Mouse (Mus musculus): Measurements from ENCODE around the gene Ddx58. TPM values are rescaled to one million over a fixed set of nuclear protein-coding genes. Genes with fewer than 3 reads are reported as not detected.
A peak's percentile ranks its signal among the peaks of the same experiment; 100 is the strongest.

Ddx58 gene
- polyA plus RNA-seq, 1 experiment from 2014 or later = 12.2 TPM

GRCm38 (mm10) chr4:40221876-40222585 is 17.6 kb downstream of the Ddx58 start:
- ATAC-seq (ENCODE audit: low FRiP score, low TSS enrichment) = no peak
- Histone ChIP-seq H3K4me1 (ENCODE audit: control insufficient read depth, insufficient read depth, low read length) (no peaks in the 10 kb centered on the region), H3K27me3 (ENCODE audit: control insufficient read depth, insufficient read depth, low read length) (no peaks in the 10 kb centered on the region), H3K4me2 (replicated peaks; ENCODE audit: low read depth, low read length) (no peak overlapping the region), H3K4me3 (ENCODE audit: low read length) (no peak overlapping the region), H3K9me3 (ENCODE audit: control insufficient read depth, low read length) (no peaks in the 10 kb centered on the region; the same call in 1 of the 2 replicates), H3K9ac (ENCODE audit: low read depth, low read length) (no peak overlapping the region), H3K36me3 (ENCODE audit: control insufficient read depth, insufficient read depth, low read length) (no peaks in the 10 kb centered on the region), H3K27ac (ENCODE audit: low read depth, low read length) (no peak overlapping the region)
- 52% methylated on average over 21 of the region's 21 CpGs for WGBS

DNA sequence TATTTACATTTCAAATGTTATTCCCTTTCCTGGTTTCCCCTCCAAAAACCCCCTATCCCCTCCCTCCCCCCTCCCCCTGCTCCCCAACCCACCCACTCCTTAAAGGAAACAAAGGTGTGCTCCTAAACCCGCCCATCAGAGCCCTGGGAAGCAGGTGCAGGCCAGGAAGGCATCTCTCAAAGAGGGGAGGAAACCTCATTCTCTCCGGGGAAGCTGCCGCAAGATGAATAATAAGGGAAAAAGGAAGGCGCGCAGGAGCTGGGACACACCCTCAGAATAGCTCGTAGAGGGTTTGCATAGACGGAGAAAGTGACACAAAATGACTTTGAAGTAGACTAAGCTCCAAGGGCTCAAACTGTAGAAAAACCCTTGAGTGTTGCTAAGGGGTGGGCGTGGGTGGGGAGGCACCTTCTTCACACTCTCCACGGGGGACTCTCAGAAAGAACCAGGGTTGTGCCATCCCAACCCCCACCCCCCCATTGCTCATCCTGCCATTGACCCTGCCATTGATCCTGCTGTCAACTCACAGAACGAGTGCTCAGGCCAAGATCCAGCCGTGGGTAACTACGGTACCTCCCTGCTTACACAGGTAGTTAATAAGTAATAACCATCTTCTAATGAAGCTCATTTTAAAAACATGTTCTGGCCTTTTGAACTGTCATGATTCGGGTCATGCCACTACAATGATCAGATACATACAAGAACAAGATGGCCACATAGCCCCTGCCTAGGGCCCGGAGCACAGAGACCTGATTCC is 18.4 kb downstream of the Ddx58 start:
- Histone ChIP-seq H3K9ac (ENCODE audit: low read depth, low read length) (no peak overlapping the region), H3K4me3 (ENCODE audit: low read length) (no peak overlapping the region), H3K4me2 (replicated peaks; ENCODE audit: low read depth, low read length) (no peak overlapping the region), H3K36me3 (ENCODE audit: control insufficient read depth, insufficient read depth, low read length) (no peaks in the 10 kb centered on the region), H3K27ac (ENCODE audit: low read depth, low read length) (no peak overlapping the region), H3K4me1 (ENCODE audit: control insufficient read depth, insufficient read depth, low read length) (no peaks in the 10 kb centered on the region), H3K9me3 (ENCODE audit: control insufficient read depth, low read length) (no peaks in the 10 kb centered on the region; the same call in 1 of the 2 replicates), H3K27me3 (ENCODE audit: control insufficient read depth, insufficient read depth, low read length) (no peaks in the 10 kb centered on the region)
- no peak for ATAC-seq (ENCODE audit: low FRiP score, low TSS enrichment)
- 33% methylated on average over 14 of the region's 14 CpGs for WGBS

GRCm38 (mm10) chr4:40220437-40220836 is 19.2 kb downstream of the Ddx58 start:
- 27% methylated on average over 12 of the region's 12 CpGs for WGBS
- no peaks in the 10 kb centered on the region for H3K27me3 ChIP-seq (ENCODE audit: control insufficient read depth, insufficient read depth, low read length)
- H3K4me2 ChIP-seq (replicated peaks; ENCODE audit: low read depth, low read length) = no peak overlapping the region
- no peak overlapping the region for H3K9ac ChIP-seq (ENCODE audit: low read depth, low read length)
- H3K27ac ChIP-seq (ENCODE audit: low read depth, low read length) = no peak overlapping the region
- ATAC-seq (ENCODE audit: low FRiP score, low TSS enrichment) = no peak
- H3K9me3 ChIP-seq (ENCODE audit: control insufficient read depth, low read length) = no peaks in the 10 kb centered on the region; the same call in 1 of the 2 replicates
- no peak overlapping the region for H3K4me3 ChIP-seq (ENCODE audit: low read length)
- H3K36me3 ChIP-seq (ENCODE audit: control insufficient read depth, insufficient read depth, low read length) = no peaks in the 10 kb centered on the region
- H3K4me1 ChIP-seq (ENCODE audit: control insufficient read depth, insufficient read depth, low read length) = no peaks in the 10 kb centered on the region

- 73% methylated on average over 7 of the region's 7 CpGs for WGBS
Observed at GRCm38 (mm10) chr4:40218382-40218781, 21.2 kb downstream of the Ddx58 start.

DNA sequence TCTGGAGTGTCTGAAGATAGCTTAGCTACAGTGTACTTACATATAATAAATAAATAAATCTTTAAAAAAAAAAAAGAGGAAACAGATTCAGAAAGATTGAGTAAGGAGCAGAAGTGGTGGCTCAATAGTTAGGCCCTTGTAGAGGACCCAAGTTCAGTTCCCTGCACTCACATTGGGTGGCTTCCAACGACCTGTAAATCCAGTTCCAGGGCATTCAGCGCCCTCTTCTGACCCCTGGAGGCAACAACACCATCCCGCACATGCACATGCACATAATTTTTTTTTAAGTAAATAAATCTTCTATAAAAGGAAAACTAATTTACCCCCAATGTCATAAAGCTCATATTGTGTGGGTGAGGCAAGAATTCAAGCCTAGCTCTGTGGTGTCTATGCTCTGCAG is 21.7 kb downstream of the Ddx58 start:
- no peaks in the 10 kb centered on the region for H3K4me1 ChIP-seq (ENCODE audit: control insufficient read depth, insufficient read depth, low read length)
- no peaks in the 10 kb centered on the region for H3K36me3 ChIP-seq (ENCODE audit: control insufficient read depth, insufficient read depth, low read length)
- no peaks in the 10 kb centered on the region; the same call in 1 of the 2 replicates for H3K9me3 ChIP-seq (ENCODE audit: control insufficient read depth, low read length)
- H3K4me2 ChIP-seq (replicated peaks; ENCODE audit: low read depth, low read length) = no peak overlapping the region
- no peak overlapping the region for H3K9ac ChIP-seq (ENCODE audit: low read depth, low read length)
- no peak overlapping the region for H3K4me3 ChIP-seq (ENCODE audit: low read length)
- H3K27ac ChIP-seq (ENCODE audit: low read depth, low read length) = no peak overlapping the region
- no peak for ATAC-seq (ENCODE audit: low FRiP score, low TSS enrichment)
- WGBS = 59% methylated on average over 3 of the region's 3 CpGs
- H3K27me3 ChIP-seq (ENCODE audit: control insufficient read depth, insufficient read depth, low read length) = no peaks in the 10 kb centered on the region

More at GRCm38 (mm10) chr4:40218382-40218781, 21.2 kb downstream of the Ddx58 start:
- H3K4me3 ChIP-seq (ENCODE audit: low read length) = no peak overlapping the region
- H3K36me3 ChIP-seq (ENCODE audit: control insufficient read depth, insufficient read depth, low read length) = no peaks in the 10 kb centered on the region
- ATAC-seq (ENCODE audit: low FRiP score, low TSS enrichment) = 0 out of 2 replicates have a peak, but pooled peaks have one; percentile 20
- H3K27me3 ChIP-seq (ENCODE audit: control insufficient read depth, insufficient read depth, low read length) = no peaks in the 10 kb centered on the region
- no peak overlapping the region for H3K4me2 ChIP-seq (replicated peaks; ENCODE audit: low read depth, low read length)
- no peaks in the 10 kb centered on the region for H3K4me1 ChIP-seq (ENCODE audit: control insufficient read depth, insufficient read depth, low read length)
- H3K9ac ChIP-seq (ENCODE audit: low read depth, low read length) = no peak overlapping the region
- H3K27ac ChIP-seq (ENCODE audit: low read depth, low read length) = no peak overlapping the region
- no peaks in the 10 kb centered on the region; the same call in 1 of the 2 replicates for H3K9me3 ChIP-seq (ENCODE audit: control insufficient read depth, low read length)

GRCm38 (mm10) chr4:40212177-40212576 is 27.5 kb downstream of the Ddx58 start:
- no peak overlapping the region for H3K9ac ChIP-seq (ENCODE audit: low read depth, low read length)
- H3K4me3 ChIP-seq (ENCODE audit: low read length) = no peak overlapping the region
- H3K36me3 ChIP-seq (ENCODE audit: control insufficient read depth, insufficient read depth, low read length) = no peaks in the 10 kb centered on the region; the same call in 1 of the 2 replicates
- H3K9me3 ChIP-seq (ENCODE audit: control insufficient read depth, low read length) = no peaks in the 10 kb centered on the region
- H3K4me2 ChIP-seq (replicated peaks; ENCODE audit: low read depth, low read length) = no peak overlapping the region
- ATAC-seq (ENCODE audit: low FRiP score, low TSS enrichment) = no peak
- 89% methylated on average over 4 of the region's 6 CpGs for WGBS
- no peak overlapping the region for H3K27ac ChIP-seq (ENCODE audit: low read depth, low read length)
- no peaks in the 10 kb centered on the region for H3K4me1 ChIP-seq (ENCODE audit: control insufficient read depth, insufficient read depth, low read length)
- no peaks in the 10 kb centered on the region for H3K27me3 ChIP-seq (ENCODE audit: control insufficient read depth, insufficient read depth, low read length)

DNA sequence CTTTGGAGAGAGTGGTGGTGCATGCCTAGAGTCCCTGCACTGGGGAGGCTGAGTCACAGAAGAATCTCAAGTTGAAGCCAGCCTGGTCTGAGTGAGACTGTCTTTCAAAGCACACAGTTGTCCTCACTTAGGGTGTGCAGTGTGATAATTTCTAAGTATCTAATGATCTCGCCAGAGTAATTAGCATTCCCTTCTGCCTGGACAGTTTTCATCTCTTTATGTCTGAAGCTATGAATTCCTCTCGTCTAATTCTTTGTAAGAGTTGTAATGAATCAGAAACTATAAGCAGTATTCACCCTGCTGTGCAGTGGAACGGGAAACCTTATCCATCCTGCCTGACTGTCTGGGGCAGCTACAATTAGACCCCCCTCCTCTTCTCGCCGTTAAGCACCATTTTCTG is 31.9 kb downstream of the Ddx58 start:
- Histone ChIP-seq H3K9ac (ENCODE audit: low read depth, low read length) (no peak overlapping the region), H3K4me2 (replicated peaks; ENCODE audit: low read depth, low read length) (no peak overlapping the region), H3K4me3 (ENCODE audit: low read length) (no peak overlapping the region), H3K4me1 (ENCODE audit: control insufficient read depth, insufficient read depth, low read length) (no peaks in the 10 kb centered on the region), H3K27me3 (ENCODE audit: control insufficient read depth, insufficient read depth, low read length) (no peaks in the 10 kb centered on the region), H3K9me3 (ENCODE audit: control insufficient read depth, low read length) (no peaks in the 10 kb centered on the region), H3K27ac (ENCODE audit: low read depth, low read length) (no peak overlapping the region), H3K36me3 (ENCODE audit: control insufficient read depth, insufficient read depth, low read length) (no peaks in the 10 kb centered on the region; the same call in 1 of the 2 replicates)
- ATAC-seq (ENCODE audit: low FRiP score, low TSS enrichment) = no peak
- WGBS = 82% methylated on average over 5 of the region's 5 CpGs

DNA sequence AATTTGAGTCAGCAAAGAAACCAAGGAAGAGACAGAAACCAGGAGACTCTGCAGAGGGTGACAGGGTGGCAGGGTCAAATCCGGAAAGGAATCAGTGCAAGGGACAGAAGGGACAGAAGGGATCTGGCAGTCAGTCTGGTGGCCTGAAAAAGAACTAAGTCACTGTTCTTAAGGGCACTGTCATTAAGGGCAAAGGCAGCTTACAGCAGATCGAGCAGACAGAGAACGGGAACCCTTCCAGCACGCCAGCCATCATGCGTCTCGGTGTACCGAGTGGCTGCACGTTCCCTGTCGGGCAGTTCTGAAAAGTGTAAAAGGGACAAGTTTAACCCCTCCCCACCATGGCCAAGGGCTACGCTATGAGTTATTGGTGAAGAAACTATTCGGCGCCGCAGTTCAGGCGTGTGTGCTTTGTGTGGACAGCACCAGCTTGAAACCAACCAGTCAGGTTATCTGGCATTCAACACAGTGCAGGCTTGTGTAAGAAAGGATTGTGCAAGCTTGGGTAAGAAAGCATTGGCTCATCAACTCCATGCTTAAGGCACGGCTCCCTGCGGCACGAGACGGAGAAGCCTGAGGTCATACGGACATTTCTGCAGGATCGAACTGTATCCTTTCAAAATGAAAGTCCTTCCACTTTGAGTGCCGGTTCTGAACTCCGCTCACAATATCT is 34.3 kb downstream of the Ddx58 start:
- Histone ChIP-seq H3K4me1 (ENCODE audit: control insufficient read depth, insufficient read depth, low read length) (no peaks in the 10 kb centered on the region), H3K36me3 (ENCODE audit: control insufficient read depth, insufficient read depth, low read length) (peaks cover 4% of the 10 kb centered on the region; the same call in 1 of the 2 replicates), H3K4me2 (replicated peaks; ENCODE audit: low read depth, low read length) (no peak overlapping the region), H3K27ac (ENCODE audit: low read depth, low read length) (no peak overlapping the region), H3K4me3 (ENCODE audit: low read length) (no peak overlapping the region), H3K9ac (ENCODE audit: low read depth, low read length) (no peak overlapping the region), H3K9me3 (ENCODE audit: control insufficient read depth, low read length) (no peaks in the 10 kb centered on the region), H3K27me3 (ENCODE audit: control insufficient read depth, insufficient read depth, low read length) (no peaks in the 10 kb centered on the region)
- whole genome bisulfite sequencing = 91% methylated on average over 22 of the region's 22 CpGs
- no peak for ATAC-seq (ENCODE audit: low FRiP score, low TSS enrichment)
